Mouse (Mus musculus) embryonic fibroblast, embryonic 13.5 days (primary cell): ENCODE measurements around the gene Itpr2.

Experiments used
- CTCF ChIP-seq: IDR thresholded peaks from 2 replicates; pipeline ENCODE4 v1.5.1; 2011; ENCODE audit warnings: mild to moderate bottlenecking, control low read depth, low read length, moderate library complexity, borderline replicate concordance; ENCODE audit not compliant: insufficient read depth
- POLR2A ChIP-seq: IDR thresholded peaks from 2 replicates; pipeline ENCODE4 v1.6.1; 2011; ENCODE audit warnings: low read depth, mild to moderate bottlenecking, control low read depth, low read length, moderate library complexity

GRCm38 (mm10) chr6:146079734-146080443 is 422.1 kb downstream of the Itpr2 start:
- no peak for TF ChIP-seq CTCF
- TF ChIP-seq POLR2A, result no peak
